Mouse (Mus musculus): ENCODE data around the gene Pxt1. TPM values are rescaled to one million over a fixed set of nuclear protein-coding genes. Genes with fewer than 3 reads are reported as not detected.
A peak's percentile ranks its signal among the peaks of the same experiment; 100 is the strongest.

Pxt1 gene
- polyA plus RNA-seq, 1 experiment from 2014 or later, result not detected

GRCm38 (mm10) chr17:28922096-28922495 lies 21.5 kb downstream of the Pxt1 start:
- WGBS, result 68% methylated on average over 6 of the region's 6 CpGs
- H3K4me1 ChIP-seq (replicated peaks; ENCODE audit: control insufficient read depth, insufficient read depth, low read length), result peaks cover 6% of the 10 kb centered on the region; the same call in 1 of the 2 replicates
- no peak for TF ChIP-seq CTCF (IDR thresholded peaks at IDR 0.05; ENCODE audit: low read depth)
- no peak overlapping the region for H3K4me3 ChIP-seq (ENCODE audit: low read depth, low read length)
- no peak overlapping the region for H3K4me2 ChIP-seq (replicated peaks; ENCODE audit: low read depth)
- H3K27me3 ChIP-seq (replicated peaks; ENCODE audit: control insufficient read depth, insufficient read depth, low read length), result no peaks in the 10 kb centered on the region
- H3K27ac ChIP-seq (ENCODE audit: low read depth, low read length), result no peak overlapping the region
- H3K36me3 ChIP-seq (ENCODE audit: control insufficient read depth, insufficient read depth), result no peaks in the 10 kb centered on the region
- no peaks in the 10 kb centered on the region for H3K9me3 ChIP-seq (ENCODE audit: control insufficient read depth)
- H3K9ac ChIP-seq (ENCODE audit: low read depth, low read length), result no peak overlapping the region
- ATAC-seq, result no peak

- H3K36me3 ChIP-seq (ENCODE audit: control insufficient read depth, insufficient read depth), result no peaks in the 10 kb centered on the region
- no peak overlapping the region for H3K27ac ChIP-seq (ENCODE audit: low read depth, low read length)
- ATAC-seq, result peak; percentile 61
- 45% methylated on average over 8 of the region's 8 CpGs for WGBS
- no peak overlapping the region for H3K9ac ChIP-seq (ENCODE audit: low read depth, low read length)
- H3K9me3 ChIP-seq (ENCODE audit: control insufficient read depth), result no peaks in the 10 kb centered on the region
- H3K4me1 ChIP-seq (replicated peaks; ENCODE audit: control insufficient read depth, insufficient read depth, low read length), result 0 out of 2 replicates have a peak, but pooled peaks cover 6% of the 10 kb centered on the region
- H3K4me3 ChIP-seq (ENCODE audit: low read depth, low read length), result no peak overlapping the region
- H3K4me2 ChIP-seq (replicated peaks; ENCODE audit: low read depth), result peak overlapping the region; percentile 33; the same call in 1 of the 2 replicates
- no peaks in the 10 kb centered on the region for H3K27me3 ChIP-seq (replicated peaks; ENCODE audit: control insufficient read depth, insufficient read depth, low read length)
- TF ChIP-seq CTCF (IDR thresholded peaks at IDR 0.05; ENCODE audit: low read depth), result no peak
Measured at GRCm38 (mm10) chr17:28921086-28921485, 22.6 kb downstream of the Pxt1 start.

- no peaks in the 10 kb centered on the region for H3K27me3 ChIP-seq (replicated peaks; ENCODE audit: control insufficient read depth, insufficient read depth, low read length)
- no peak for ATAC-seq
- H3K4me2 ChIP-seq (replicated peaks; ENCODE audit: low read depth), result no peak overlapping the region
- no peaks in the 10 kb centered on the region for H3K36me3 ChIP-seq (ENCODE audit: control insufficient read depth, insufficient read depth)
- no peak overlapping the region for H3K4me3 ChIP-seq (ENCODE audit: low read depth, low read length)
- H3K4me1 ChIP-seq (replicated peaks; ENCODE audit: control insufficient read depth, insufficient read depth, low read length), result 0 out of 2 replicates have a peak, but pooled peaks cover 3% of the 10 kb centered on the region
- WGBS, result 88% methylated on average over 1 of the region's 1 CpGs
- no peaks in the 10 kb centered on the region for H3K9me3 ChIP-seq (ENCODE audit: control insufficient read depth)
- no peak overlapping the region for H3K27ac ChIP-seq (ENCODE audit: low read depth, low read length)
- TF ChIP-seq CTCF (IDR thresholded peaks at IDR 0.05; ENCODE audit: low read depth), result no peak
- no peak overlapping the region for H3K9ac ChIP-seq (ENCODE audit: low read depth, low read length)
Measured at GRCm38 (mm10) chr17:28916520-28916919, 27.1 kb downstream of the Pxt1 start.

DNA sequence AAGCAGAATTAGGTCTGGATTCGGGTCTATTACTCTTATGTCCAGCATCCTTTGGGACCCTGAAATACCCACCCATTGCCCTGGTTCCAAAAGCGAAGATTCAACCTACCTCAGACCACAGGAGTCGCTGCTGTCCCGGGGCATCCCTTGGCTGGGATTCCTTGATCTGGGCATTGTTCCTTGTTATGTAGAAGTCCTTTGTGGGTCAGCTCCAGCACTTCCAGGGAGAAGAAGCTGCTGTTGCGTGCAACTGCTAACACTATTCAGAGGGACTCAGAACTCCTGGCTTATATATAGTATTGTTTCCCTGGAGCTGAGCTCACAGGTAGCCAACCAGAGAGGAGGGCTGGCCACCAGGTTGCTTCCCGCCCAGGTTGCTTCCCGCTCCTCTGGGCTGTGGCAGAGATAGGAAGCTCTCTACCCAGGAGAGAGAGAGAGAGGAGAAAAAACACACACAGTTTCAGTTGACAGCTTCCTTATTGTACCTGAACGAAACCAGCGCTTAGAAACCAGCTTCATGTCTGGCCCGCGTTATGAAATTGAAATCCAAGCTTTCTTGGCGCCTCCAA lies 28.5 kb downstream of the Pxt1 start, which contains the start of gene 4930539E08Rik:
4930539E08Rik (minus strand) TSS at position 265 of the 569 bp plus-strand sequence.
- H3K4me1 ChIP-seq (replicated peaks; ENCODE audit: control insufficient read depth, insufficient read depth, low read length), result no peaks in the 10 kb centered on the region
- H3K9ac ChIP-seq (ENCODE audit: low read depth, low read length), result peak within 1 kb of the TSS; percentile 26; the same call in 1 of the 2 replicates
- TF ChIP-seq CTCF (IDR thresholded peaks at IDR 0.05; ENCODE audit: low read depth), result no peak
- peak within 1 kb of the TSS; percentile 32 for H3K4me3 ChIP-seq (ENCODE audit: low read depth, low read length)
- H3K9me3 ChIP-seq (ENCODE audit: control insufficient read depth), result no peaks in the 10 kb centered on the region
- ATAC-seq, result peak; percentile 80
- H3K36me3 ChIP-seq (ENCODE audit: control insufficient read depth, insufficient read depth), result no peaks in the 10 kb centered on the region
- peak within 1 kb of the TSS; percentile 58 for H3K4me2 ChIP-seq (replicated peaks; ENCODE audit: low read depth)
- peak within 1 kb of the TSS; percentile 76 for H3K27ac ChIP-seq (ENCODE audit: low read depth, low read length)
- no peaks in the 10 kb centered on the region for H3K27me3 ChIP-seq (replicated peaks; ENCODE audit: control insufficient read depth, insufficient read depth, low read length)
- WGBS, result 38% methylated on average over 12 of the region's 12 CpGs

- TF ChIP-seq CTCF (IDR thresholded peaks at IDR 0.05; ENCODE audit: low read depth), result no peak
- Histone ChIP-seq H3K4me2 (replicated peaks; ENCODE audit: low read depth) (peak overlapping the region; percentile 58), H3K27ac (ENCODE audit: low read depth, low read length) (peak overlapping the region; percentile 76), H3K36me3 (ENCODE audit: control insufficient read depth, insufficient read depth) (peaks cover 4% of the 10 kb centered on the region; the same call in 1 of the 2 replicates), H3K9ac (ENCODE audit: low read depth, low read length) (peak overlapping the region; percentile 26; the same call in 1 of the 2 replicates), H3K4me3 (ENCODE audit: low read depth, low read length) (peak overlapping the region; percentile 32), H3K4me1 (replicated peaks; ENCODE audit: control insufficient read depth, insufficient read depth, low read length) (no peaks in the 10 kb centered on the region), H3K9me3 (ENCODE audit: control insufficient read depth) (no peaks in the 10 kb centered on the region), H3K27me3 (replicated peaks; ENCODE audit: control insufficient read depth, insufficient read depth, low read length) (no peaks in the 10 kb centered on the region)
- peak; percentile 14; the same call in 1 of the 2 replicates for ATAC-seq
- WGBS, result 33% methylated on average over 6 of the region's 6 CpGs
Measured at GRCm38 (mm10) chr17:28913940-28914339, 29.7 kb downstream of the Pxt1 start.

GRCm38 (mm10) chr17:28913200-28913599 lies 30.4 kb downstream of the Pxt1 start:
- no peak overlapping the region for H3K9ac ChIP-seq (ENCODE audit: low read depth, low read length)
- no peak for TF ChIP-seq CTCF (IDR thresholded peaks at IDR 0.05; ENCODE audit: low read depth)
- no peaks in the 10 kb centered on the region for H3K27me3 ChIP-seq (replicated peaks; ENCODE audit: control insufficient read depth, insufficient read depth, low read length)
- 22% methylated on average over 5 of the region's 5 CpGs for WGBS
- H3K9me3 ChIP-seq (ENCODE audit: control insufficient read depth), result no peaks in the 10 kb centered on the region
- H3K4me1 ChIP-seq (replicated peaks; ENCODE audit: control insufficient read depth, insufficient read depth, low read length), result no peaks in the 10 kb centered on the region
- peak; percentile 81 for ATAC-seq
- 0 out of 2 replicates have a peak overlapping the region, but pooled peaks have one; percentile 80 for H3K27ac ChIP-seq (ENCODE audit: low read depth, low read length)
- H3K4me2 ChIP-seq (replicated peaks; ENCODE audit: low read depth), result peak overlapping the region; percentile 58
- peak overlapping the region; percentile 32; the same call in 1 of the 2 replicates for H3K4me3 ChIP-seq (ENCODE audit: low read depth, low read length)
- H3K36me3 ChIP-seq (ENCODE audit: control insufficient read depth, insufficient read depth), result peaks cover 11% of the 10 kb centered on the region; the same call in 1 of the 2 replicates
